Mouse (Mus musculus): ENCODE data around the gene H2afy. TPM values are rescaled to one million over a fixed set of nuclear protein-coding genes. Genes with fewer than 3 reads are reported as not detected.

H2afy gene
- polyA plus RNA-seq, 1 experiment = 56.3 TPM

GRCm38 (mm10) chr13:56026026-56026425 is 110.1 kb downstream of the H2afy start:
- H3K27me3 ChIP-seq (ENCODE audit: control insufficient read depth, insufficient read depth, low read length) = no peaks in the 10 kb centered on the region
- H3K4me1 ChIP-seq (ENCODE audit: control insufficient read depth, insufficient read depth, low read length) = no peaks in the 10 kb centered on the region
- no peak for TF ChIP-seq POLR2A (IDR thresholded peaks at IDR 0.05; ENCODE audit: control insufficient read depth, low read depth, low read length)
- TF ChIP-seq CTCF (IDR thresholded peaks at IDR 0.05; ENCODE audit: control insufficient read depth, insufficient read depth, insufficient replicate concordance, low read depth, low read length) = no peak
- H3K4me3 ChIP-seq (ENCODE audit: control insufficient read depth, low read depth, low read length) = no peak overlapping the region
- no peaks in the 10 kb centered on the region for H3K36me3 ChIP-seq (ENCODE audit: control insufficient read depth, insufficient read depth, low read length)
- H3K27ac ChIP-seq (ENCODE audit: control insufficient read depth, insufficient read depth, low read depth, low read length) = no peak overlapping the region

DNA sequence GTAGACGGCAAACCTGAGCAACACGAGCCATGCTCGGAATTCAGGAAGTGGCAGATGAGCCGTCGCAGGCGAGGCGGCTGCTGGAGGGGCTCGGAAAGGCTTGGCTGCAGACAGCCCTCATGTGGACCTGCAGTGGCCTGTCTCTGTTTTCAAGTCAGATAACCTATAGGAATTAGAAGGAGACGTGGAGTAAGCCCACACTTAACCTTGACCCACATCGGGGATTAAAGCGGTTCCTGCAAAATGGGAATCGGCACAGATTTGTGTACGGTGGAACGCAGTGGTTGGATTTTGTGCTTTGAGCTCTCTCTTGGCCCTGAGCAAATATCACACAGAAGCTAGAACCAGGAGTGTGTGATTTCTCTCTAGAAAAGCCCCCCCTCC is 111.1 kb downstream of the H2afy start:
- TF ChIP-seq CTCF (IDR thresholded peaks at IDR 0.05; ENCODE audit: control insufficient read depth, insufficient read depth, insufficient replicate concordance, low read depth, low read length) (no peak), POLR2A (IDR thresholded peaks at IDR 0.05; ENCODE audit: control insufficient read depth, low read depth, low read length) (no peak)
- Histone ChIP-seq H3K4me1 (ENCODE audit: control insufficient read depth, insufficient read depth, low read length) (no peaks in the 10 kb centered on the region), H3K27me3 (ENCODE audit: control insufficient read depth, insufficient read depth, low read length) (no peaks in the 10 kb centered on the region), H3K27ac (ENCODE audit: control insufficient read depth, insufficient read depth, low read depth, low read length) (no peak overlapping the region), H3K36me3 (ENCODE audit: control insufficient read depth, insufficient read depth, low read length) (no peaks in the 10 kb centered on the region), H3K4me3 (ENCODE audit: control insufficient read depth, low read depth, low read length) (no peak overlapping the region)

- Histone ChIP-seq H3K27ac (ENCODE audit: control insufficient read depth, insufficient read depth, low read depth, low read length) (no peak overlapping the region), H3K27me3 (ENCODE audit: control insufficient read depth, insufficient read depth, low read length) (no peaks in the 10 kb centered on the region), H3K4me3 (ENCODE audit: control insufficient read depth, low read depth, low read length) (no peak overlapping the region), H3K4me1 (ENCODE audit: control insufficient read depth, insufficient read depth, low read length) (no peaks in the 10 kb centered on the region), H3K36me3 (ENCODE audit: control insufficient read depth, insufficient read depth, low read length) (no peaks in the 10 kb centered on the region)
- TF ChIP-seq POLR2A (IDR thresholded peaks at IDR 0.05; ENCODE audit: control insufficient read depth, low read depth, low read length) (no peak), CTCF (IDR thresholded peaks at IDR 0.05; ENCODE audit: control insufficient read depth, insufficient read depth, insufficient replicate concordance, low read depth, low read length) (no peak)
Observed at GRCm38 (mm10) chr13:56024410-56025026, 111.6 kb downstream of the H2afy start.

Other genes with a start within 250 kb of the H2afy start
- gene Tifab, start 42.5 kb upstream of the H2afy start, polyA plus RNA-seq (2012; rRNA removed) = 0.15 and 0.35 TPM in 2 replicates
- 0.90 and 1.1 TPM in 2 replicates for gene Neurog1, start 115.8 kb upstream of the H2afy start, polyA plus RNA-seq (2012; rRNA removed)
- gene Cxcl14, start 160.2 kb upstream of the H2afy start, polyA plus RNA-seq (2012; rRNA removed) = 1.3 and 7.1 TPM in 2 replicates